In genomic region chr5:33248186-33248585, GRCm38 (mm10) we compare ENCODE assay signal across 21 mouse cellular contexts.
"Had no signal": no experiment of that assay in that cellular context is flagged by ENCODE, and none has a peak within 500 bp of the region (broad histone marks: within the 10 kb centered on the region; RNA-seq: fewer than 3 reads in every experiment).

No protein-coding gene starts in this region.

- DNase-seq: kidney, postnatal 10 days; layer of hippocampus, adult 9-11 months; liver; lung, adult 2 months; lung, postnatal 14 days; lung, postnatal 4 days; midbrain, embryonic 14.5 days; right cerebral cortex, adult 18-20 months; right cerebral cortex, postnatal 14 days; right cerebral cortex, postnatal 4 days; thymus, postnatal 25 days had no signal

- H3K4me3 ChIP-seq: kidney, embryonic 15.5 days; layer of hippocampus, adult 2 months; limb, embryonic 10.5 days; limb, embryonic 13.5 days; liver, embryonic 12.5 days; liver, embryonic 15.5 days; neural tube, embryonic 12.5 days; neural tube, embryonic 15.5 days; stomach, embryonic 15.5 days had no signal

- H3K27ac ChIP-seq: kidney, embryonic 15.5 days; layer of hippocampus, adult 2 months; limb, embryonic 10.5 days; limb, embryonic 13.5 days; liver, embryonic 12.5 days; liver, embryonic 15.5 days; neural tube, embryonic 12.5 days; neural tube, embryonic 15.5 days had no signal

- H3K9ac ChIP-seq: kidney, embryonic 15.5 days; limb, embryonic 13.5 days; liver, embryonic 12.5 days; liver, embryonic 15.5 days; neural tube, embryonic 12.5 days; neural tube, embryonic 15.5 days; stomach, embryonic 15.5 days had no signal

- H3K27me3 ChIP-seq: kidney, embryonic 15.5 days; limb, embryonic 13.5 days; liver, embryonic 12.5 days; liver, embryonic 15.5 days; neural tube, embryonic 12.5 days; neural tube, embryonic 15.5 days; stomach, embryonic 15.5 days had no signal

- H3K9me3 ChIP-seq: kidney, embryonic 15.5 days; limb, embryonic 10.5 days; limb, embryonic 13.5 days; liver, embryonic 12.5 days; liver, embryonic 15.5 days; neural tube, embryonic 12.5 days; neural tube, embryonic 15.5 days; stomach, embryonic 15.5 days had no signal

- H3K4me1 ChIP-seq: limb, embryonic 10.5 days; limb, embryonic 13.5 days; liver, embryonic 12.5 days; liver, embryonic 15.5 days; neural tube, embryonic 12.5 days; neural tube, embryonic 15.5 days had no signal

- H3K4me2 ChIP-seq: kidney, embryonic 15.5 days; limb, embryonic 13.5 days; liver, embryonic 12.5 days; liver, embryonic 15.5 days; midbrain, embryonic 11.5 days; neural tube, embryonic 12.5 days; neural tube, embryonic 15.5 days; stomach, embryonic 15.5 days had no signal
